Mouse (Mus musculus): ENCODE measurements at regions not wholly inside any gene's neighbourhood (a gene's known extent, or its start where the extent isn't known, plus 50 kb on each side); places are given as distances from the start of the nearest gene placed in this dataset.

DNA sequence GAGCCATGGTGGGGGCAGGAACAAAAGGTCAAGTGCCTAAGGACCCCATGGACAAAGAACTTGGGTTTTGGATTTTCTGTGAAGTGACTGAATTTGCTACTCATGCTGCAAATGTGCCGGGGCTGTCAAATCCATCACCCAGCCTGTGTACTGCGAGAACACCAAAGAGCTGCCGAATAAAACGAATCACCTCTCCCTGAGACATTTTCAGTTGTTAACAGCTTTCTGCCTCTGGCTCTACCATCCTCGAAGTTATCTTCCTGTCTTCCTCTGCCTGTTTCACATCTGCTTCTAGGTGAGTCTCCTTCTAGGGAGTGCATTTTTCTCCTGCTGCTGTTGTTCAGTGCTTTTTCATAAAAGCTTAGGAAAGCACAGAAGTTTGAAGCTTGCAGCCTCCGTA lies 283.3 kb upstream of the Gm21798 start:
- TF ChIP-seq CHD2 (IDR thresholded peaks at IDR 0.05; ENCODE audit: low read depth, low read length) = no peak
- TF ChIP-seq ZNF384 (IDR thresholded peaks at IDR 0.05; ENCODE audit: low read depth, low read length) = no peak
- TF ChIP-seq ZC3H11A (IDR thresholded peaks at IDR 0.05; ENCODE audit: borderline replicate concordance, low read depth, low read length) = no peak
- no peak for TF ChIP-seq HCFC1 (IDR thresholded peaks at IDR 0.05; ENCODE audit: borderline replicate concordance, insufficient read depth, low read length)
- no peak for TF ChIP-seq MAFK (IDR thresholded peaks at IDR 0.05; ENCODE audit: insufficient read depth, low read depth, low read length)
- DNase-seq (ENCODE audit: low read depth, low spot score) = no peak
- H3K4me1 ChIP-seq (ENCODE audit: control insufficient read depth in 2 of 2, insufficient read depth in 2 of 2, low read length in 2 of 2, poor library complexity in 1 of 2) = no peaks in the 10 kb centered on the region
- no peak overlapping the region for H3K27ac ChIP-seq (ENCODE audit: insufficient read depth, low read depth, low read length, poor library complexity, severe bottlenecking)
- in situ Hi-C loops (cut with MboI; ENCODE audit: low sequenced_read_pairs in 2 of 2, unreplicated experiment in 2 of 2) = no loop called here
- no peaks in the 10 kb centered on the region for H3K9me3 ChIP-seq (ENCODE audit: control insufficient read depth, insufficient read depth, low read depth, low read length)
- H3K4me3 ChIP-seq (ENCODE audit: insufficient read depth in 1 of 2, low read depth in 1 of 2, low read length in 2 of 2, poor library complexity in 1 of 2, severe bottlenecking in 1 of 2) = no peak overlapping the region
- H3K36me3 ChIP-seq (ENCODE audit: control insufficient read depth, insufficient read depth, low read length, poor library complexity, severe bottlenecking) = no peaks in the 10 kb centered on the region
- H3K9ac ChIP-seq (ENCODE audit: insufficient read depth, low read depth, low read length, poor library complexity, severe bottlenecking) = no peak overlapping the region

DNA sequence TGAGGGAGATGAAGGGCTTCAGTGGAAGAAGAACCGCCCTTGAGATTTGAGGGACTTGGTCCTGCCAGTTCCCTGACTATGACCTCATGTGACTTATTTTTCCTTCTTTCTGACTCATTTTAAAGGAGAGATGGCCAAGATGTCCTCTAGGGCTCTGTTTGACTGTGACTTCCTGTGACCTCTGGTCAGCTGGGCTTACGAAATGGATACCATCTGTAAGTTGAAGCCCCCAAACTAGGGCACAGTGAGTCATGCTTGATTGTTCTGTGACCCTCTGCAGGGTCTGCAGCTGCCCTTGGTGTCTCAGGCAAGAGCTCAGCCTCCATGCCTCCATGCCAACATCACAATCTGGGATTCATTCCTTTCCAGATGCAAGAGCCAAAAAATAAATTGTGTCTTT lies 282.3 kb upstream of the Gm21798 start:
- TF ChIP-seq ZNF384 (IDR thresholded peaks at IDR 0.05; ENCODE audit: low read depth, low read length) (no peak), HCFC1 (IDR thresholded peaks at IDR 0.05; ENCODE audit: borderline replicate concordance, insufficient read depth, low read length) (no peak), ZC3H11A (IDR thresholded peaks at IDR 0.05; ENCODE audit: borderline replicate concordance, low read depth, low read length) (no peak), MAFK (IDR thresholded peaks at IDR 0.05; ENCODE audit: insufficient read depth, low read depth, low read length) (no peak), CHD2 (IDR thresholded peaks at IDR 0.05; ENCODE audit: low read depth, low read length) (no peak)
- Histone ChIP-seq H3K4me1 (ENCODE audit: control insufficient read depth in 2 of 2, insufficient read depth in 2 of 2, low read length in 2 of 2, poor library complexity in 1 of 2) (no peaks in the 10 kb centered on the region), H3K27ac (ENCODE audit: insufficient read depth, low read depth, low read length, poor library complexity, severe bottlenecking) (no peak overlapping the region), H3K9me3 (ENCODE audit: control insufficient read depth, insufficient read depth, low read depth, low read length) (no peaks in the 10 kb centered on the region), H3K9ac (ENCODE audit: insufficient read depth, low read depth, low read length, poor library complexity, severe bottlenecking) (no peak overlapping the region), H3K36me3 (ENCODE audit: control insufficient read depth, insufficient read depth, low read length, poor library complexity, severe bottlenecking) (no peaks in the 10 kb centered on the region), H3K4me3 (ENCODE audit: insufficient read depth in 1 of 2, low read depth in 1 of 2, low read length in 2 of 2, poor library complexity in 1 of 2, severe bottlenecking in 1 of 2) (no peak overlapping the region)
- no peak for DNase-seq (ENCODE audit: low read depth, low spot score)
- in situ Hi-C loops (cut with MboI; ENCODE audit: low sequenced_read_pairs in 2 of 2, unreplicated experiment in 2 of 2) = no loop called here

DNA sequence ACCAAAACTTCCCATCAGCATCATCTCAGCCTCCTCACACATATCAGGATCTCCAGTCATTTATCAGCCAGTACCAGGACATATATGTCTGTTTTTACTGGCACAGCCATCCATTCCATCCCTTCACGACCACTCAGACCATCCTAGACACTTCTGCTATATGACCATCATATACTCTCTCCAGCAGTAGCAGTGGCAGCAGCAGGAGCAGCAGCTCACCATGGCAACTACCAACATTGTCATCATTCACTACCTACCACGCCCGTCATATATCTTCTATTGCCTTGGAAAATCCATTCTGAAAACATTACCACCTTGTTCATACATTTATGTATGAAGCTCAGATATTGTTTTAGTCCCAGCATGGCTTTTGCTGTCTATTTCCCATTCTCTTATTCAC lies 276.1 kb upstream of the Gm21798 start:
- TF ChIP-seq HCFC1 (IDR thresholded peaks at IDR 0.05; ENCODE audit: borderline replicate concordance, insufficient read depth, low read length) (no peak), CHD2 (IDR thresholded peaks at IDR 0.05; ENCODE audit: low read depth, low read length) (no peak)
- H3K36me3 ChIP-seq (ENCODE audit: control insufficient read depth, insufficient read depth, low read length, poor library complexity, severe bottlenecking) = no peaks in the 10 kb centered on the region
- H3K4me1 ChIP-seq (ENCODE audit: control insufficient read depth in 2 of 2, insufficient read depth in 2 of 2, low read length in 2 of 2, poor library complexity in 1 of 2) = no peaks in the 10 kb centered on the region
- DNase-seq (ENCODE audit: low read depth, low spot score) = no peak
- in situ Hi-C loops (cut with MboI; ENCODE audit: low sequenced_read_pairs in 2 of 2, unreplicated experiment in 2 of 2) = no loop called here
- H3K9ac ChIP-seq (ENCODE audit: insufficient read depth, low read depth, low read length, poor library complexity, severe bottlenecking) = no peak overlapping the region
- no peak overlapping the region for H3K4me3 ChIP-seq (ENCODE audit: insufficient read depth in 1 of 2, low read depth in 1 of 2, low read length in 2 of 2, poor library complexity in 1 of 2, severe bottlenecking in 1 of 2)
- no peaks in the 10 kb centered on the region for H3K9me3 ChIP-seq (ENCODE audit: control insufficient read depth, insufficient read depth, low read depth, low read length)
- no peak overlapping the region for H3K27ac ChIP-seq (ENCODE audit: insufficient read depth, low read depth, low read length, poor library complexity, severe bottlenecking)

DNA sequence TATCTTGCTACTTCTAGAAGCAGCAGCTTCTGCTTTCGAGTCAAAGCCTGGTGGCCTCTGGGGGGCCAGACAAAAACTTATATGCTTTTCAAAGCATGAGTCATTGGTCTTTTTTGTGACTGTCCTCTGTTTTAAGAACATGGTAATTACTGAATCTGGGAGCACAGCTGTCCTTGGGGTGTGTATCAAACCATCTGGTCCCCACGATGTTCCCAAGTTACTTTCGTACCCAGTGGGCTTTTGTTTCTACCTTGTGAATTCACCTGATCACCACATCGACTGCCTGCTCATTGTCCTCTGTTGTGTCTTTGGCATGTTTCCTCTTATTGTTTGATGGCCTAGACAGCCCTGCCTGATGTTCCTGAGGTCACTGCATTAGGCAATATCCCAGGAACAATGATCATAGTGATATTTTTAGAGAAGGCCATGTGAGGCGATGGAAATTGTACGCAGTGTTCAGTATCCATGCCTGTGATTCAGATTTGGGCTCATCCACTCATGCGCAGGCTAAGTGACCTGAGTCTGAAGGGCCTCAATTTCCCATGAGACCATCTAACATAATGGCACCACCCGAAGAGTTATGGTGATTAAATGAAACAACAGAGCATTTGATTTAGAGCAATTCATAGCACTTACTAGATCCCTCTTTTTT lies 275.1 kb upstream of the Gm21798 start:
- H3K9ac ChIP-seq (ENCODE audit: insufficient read depth, low read depth, low read length, poor library complexity, severe bottlenecking) = no peak overlapping the region
- no peak for TF ChIP-seq CHD2 (IDR thresholded peaks at IDR 0.05; ENCODE audit: low read depth, low read length)
- no peak for TF ChIP-seq ZC3H11A (IDR thresholded peaks at IDR 0.05; ENCODE audit: borderline replicate concordance, low read depth, low read length)
- no peak for TF ChIP-seq MAFK (IDR thresholded peaks at IDR 0.05; ENCODE audit: insufficient read depth, low read depth, low read length)
- TF ChIP-seq HCFC1 (IDR thresholded peaks at IDR 0.05; ENCODE audit: borderline replicate concordance, insufficient read depth, low read length) = no peak
- no peak for TF ChIP-seq ZNF384 (IDR thresholded peaks at IDR 0.05; ENCODE audit: low read depth, low read length)
- DNase-seq (ENCODE audit: low read depth, low spot score) = no peak
- no peaks in the 10 kb centered on the region for H3K9me3 ChIP-seq (ENCODE audit: control insufficient read depth, insufficient read depth, low read depth, low read length)
- no peak overlapping the region for H3K27ac ChIP-seq (ENCODE audit: insufficient read depth, low read depth, low read length, poor library complexity, severe bottlenecking)
- H3K4me1 ChIP-seq (ENCODE audit: control insufficient read depth in 2 of 2, insufficient read depth in 2 of 2, low read length in 2 of 2, poor library complexity in 1 of 2) = no peaks in the 10 kb centered on the region
- in situ Hi-C loops (cut with MboI; ENCODE audit: low sequenced_read_pairs in 2 of 2, unreplicated experiment in 2 of 2) = no loop called here
- H3K4me3 ChIP-seq (ENCODE audit: insufficient read depth in 1 of 2, low read depth in 1 of 2, low read length in 2 of 2, poor library complexity in 1 of 2, severe bottlenecking in 1 of 2) = no peak overlapping the region
- no peaks in the 10 kb centered on the region for H3K36me3 ChIP-seq (ENCODE audit: control insufficient read depth, insufficient read depth, low read length, poor library complexity, severe bottlenecking)

DNA sequence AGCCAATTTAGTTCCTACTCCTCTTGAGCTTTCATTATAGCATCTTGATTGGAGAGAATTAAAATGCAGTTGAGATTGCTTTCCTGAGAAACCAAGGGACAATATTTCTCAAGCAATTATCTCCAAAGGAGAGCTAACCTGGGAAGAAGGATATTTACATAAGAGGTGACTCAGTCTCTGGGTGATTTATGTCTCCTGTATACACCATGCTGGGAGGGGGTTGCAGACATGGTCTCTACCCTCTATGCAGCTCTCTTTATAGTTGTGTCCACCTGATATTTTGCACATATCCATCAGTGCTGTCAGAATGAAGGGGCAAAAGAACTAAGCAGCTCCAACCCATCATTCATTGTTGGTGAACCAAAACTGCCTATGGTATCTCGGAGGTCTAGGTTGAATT lies 274.6 kb upstream of the Gm21798 start:
- TF ChIP-seq CHD2 (IDR thresholded peaks at IDR 0.05; ENCODE audit: low read depth, low read length) (no peak), MAFK (IDR thresholded peaks at IDR 0.05; ENCODE audit: insufficient read depth, low read depth, low read length) (no peak), HCFC1 (IDR thresholded peaks at IDR 0.05; ENCODE audit: borderline replicate concordance, insufficient read depth, low read length) (no peak), ZNF384 (IDR thresholded peaks at IDR 0.05; ENCODE audit: low read depth, low read length) (no peak), ZC3H11A (IDR thresholded peaks at IDR 0.05; ENCODE audit: borderline replicate concordance, low read depth, low read length) (no peak)
- Histone ChIP-seq H3K9me3 (ENCODE audit: control insufficient read depth, insufficient read depth, low read depth, low read length) (no peaks in the 10 kb centered on the region), H3K36me3 (ENCODE audit: control insufficient read depth, insufficient read depth, low read length, poor library complexity, severe bottlenecking) (no peaks in the 10 kb centered on the region), H3K4me1 (ENCODE audit: control insufficient read depth in 2 of 2, insufficient read depth in 2 of 2, low read length in 2 of 2, poor library complexity in 1 of 2) (no peaks in the 10 kb centered on the region), H3K27ac (ENCODE audit: insufficient read depth, low read depth, low read length, poor library complexity, severe bottlenecking) (no peak overlapping the region), H3K4me3 (ENCODE audit: insufficient read depth in 1 of 2, low read depth in 1 of 2, low read length in 2 of 2, poor library complexity in 1 of 2, severe bottlenecking in 1 of 2) (no peak overlapping the region), H3K9ac (ENCODE audit: insufficient read depth, low read depth, low read length, poor library complexity, severe bottlenecking) (no peak overlapping the region)
- no peak for DNase-seq (ENCODE audit: low read depth, low spot score)
- in situ Hi-C loops (cut with MboI; ENCODE audit: low sequenced_read_pairs in 2 of 2, unreplicated experiment in 2 of 2) = no loop called here
